Mouse (Mus musculus) gastrocnemius, postnatal 4 days (tissue): Measurements from ENCODE around the gene Olfr971. TPM values are rescaled to one million over a fixed set of nuclear protein-coding genes. Genes with fewer than 3 reads are reported as not detected.
"Not testable (repeated sequence)": the region's sequence is repeated elsewhere in the genome, so short reads cannot be mapped to it uniquely, and the experiment has no call there.

Experiments
- DNase-seq, 2 experiments: peaks; one replicate each; pipeline ENCODE4 v3.0.0; 2021 to 2022; ENCODE audit warnings: low spot score in 2 of 2, mixed read lengths in 2 of 2
- long read RNA-seq, 2 experiments: library from polyadenylated mRNA; stranded (forward); transcript quantifications; one replicate each; pipeline ENCODE4 v2.0.0; 2021
- total RNA-seq, 2 experiments: library from RNA; stranded (reverse); gene quantifications; 2 replicates each; pipeline ENCODE4 v1.2.3; 2021

Olfr971 gene
- not detected for total RNA-seq
- long read RNA-seq, experiment 1: 0 reads
- long read RNA-seq, experiment 2: 0 reads

GRCm38 (mm10) chr9:39836576-39836975, at the start of gene Olfr971:
Gene Olfr971 (plus strand): TSS chr9:39836876.
- DNase-seq: not testable (repeated sequence)

DNA sequence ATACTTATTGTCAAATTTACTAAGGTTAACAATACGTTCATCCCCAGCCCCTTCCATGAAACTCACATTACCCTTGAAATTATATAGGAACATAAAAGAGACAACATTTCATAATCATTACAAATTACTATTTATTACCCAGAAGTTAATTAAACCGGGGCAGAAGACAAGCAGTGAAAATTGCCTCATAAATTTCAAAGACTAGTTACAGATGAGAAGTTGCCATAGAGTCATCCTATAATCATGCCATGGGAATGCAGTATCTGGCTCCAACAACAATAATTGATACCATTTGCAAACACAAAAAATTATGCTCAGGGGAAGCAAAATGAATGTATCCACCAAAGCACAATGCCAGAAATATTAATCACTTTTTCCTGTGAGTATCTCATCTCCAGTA, 46.1 kb upstream of the Olfr971 start, which contains the start of gene Olfr969:
Gene Olfr969 (plus strand): TSS at position 388 of the 400 bp plus-strand sequence.
- DNase-seq: no peak

DNA sequence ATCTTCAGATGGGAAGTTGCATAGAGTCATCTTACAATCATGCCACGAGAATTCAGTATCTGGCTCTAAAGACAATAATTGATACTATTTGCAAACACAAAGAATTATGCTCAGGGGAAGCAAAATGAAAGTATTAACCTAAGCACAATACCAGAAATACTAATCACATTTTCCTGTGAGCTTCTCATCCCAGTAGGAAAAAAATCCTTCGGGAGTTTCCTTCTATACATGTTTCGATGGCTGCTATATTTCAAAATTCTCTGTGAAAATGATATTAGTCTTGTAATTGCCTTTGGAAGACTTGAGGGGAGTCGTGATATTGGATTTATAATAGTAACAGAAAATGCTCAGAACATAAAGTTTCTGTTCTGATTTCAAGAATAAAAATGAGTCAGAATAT, 28.1 kb upstream of the Olfr971 start, which contains the start of gene Olfr970:
Gene Olfr970 (plus strand): TSS at position 301 of the 400 bp plus-strand sequence.
- no peak for DNase-seq

DNA sequence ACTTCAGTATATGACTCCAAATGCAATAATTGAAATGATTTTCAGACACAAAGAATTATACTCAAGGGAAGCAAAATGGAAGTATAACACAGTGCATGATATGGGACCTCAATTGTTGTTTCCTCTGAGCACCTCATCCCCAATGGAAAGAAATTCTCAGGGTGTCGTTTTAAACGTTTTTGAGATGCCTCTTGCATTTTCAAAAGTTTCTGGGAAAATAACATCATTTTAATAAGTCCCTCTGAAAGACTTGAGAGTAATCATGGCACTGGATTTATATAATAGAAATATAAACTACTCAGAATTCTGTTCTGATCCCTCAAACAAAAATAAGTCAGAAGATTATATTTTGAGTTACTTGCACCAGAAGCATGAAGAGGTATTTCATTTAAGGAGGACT, 29.4 kb downstream of the Olfr971 start, which contains the start of gene Olfr972:
Gene Olfr972 (plus strand): TSS at position 301 of the 400 bp plus-strand sequence.
- DNase-seq: no peak

GRCm38 (mm10) chr9:39871986-39872385, 35.3 kb downstream of the Olfr971 start:
- not testable (repeated sequence) for DNase-seq

GRCm38 (mm10) chr9:39877541-39878396, 41.1 kb downstream of the Olfr971 start:
- not testable (repeated sequence) for DNase-seq

Other genes with a start within 250 kb of the Olfr971 start
- 100 to 1,000 TPM; 370 to 452 TPM for gene AW551984, start 232.5 kb upstream of the Olfr971 start, total RNA-seq
- not detected for gene Olfr148, start 226.2 kb upstream of the Olfr971 start, total RNA-seq
- not detected for gene Olfr960, start 215.5 kb upstream of the Olfr971 start, total RNA-seq
- gene Olfr961, start 191.8 kb upstream of the Olfr971 start, total RNA-seq: not detected
- gene Olfr963, start 169.7 kb upstream of the Olfr971 start, total RNA-seq: not detected
- not detected for gene Olfr149, start 129.8 kb upstream of the Olfr971 start, total RNA-seq
- gene Olfr965, start 125.5 kb upstream of the Olfr971 start, total RNA-seq: not detected
- gene Olfr150, start 105.9 kb upstream of the Olfr971 start, total RNA-seq: not detected
- gene Olfr967, start 90.6 kb upstream of the Olfr971 start, total RNA-seq: not detected
- not detected for gene Olfr968, start 53.6 kb upstream of the Olfr971 start, total RNA-seq
- not detected for gene Olfr969, start 45.9 kb upstream of the Olfr971 start, total RNA-seq
- not detected for gene Olfr970, start 28.0 kb upstream of the Olfr971 start, total RNA-seq
- gene Olfr972, start 29.5 kb downstream of the Olfr971 start, total RNA-seq: not detected
- gene Olfr229, start 70.5 kb downstream of the Olfr971 start, total RNA-seq: not detected
- not detected for gene Olfr974, start 100.6 kb downstream of the Olfr971 start, total RNA-seq
- gene Olfr975, start 115.2 kb downstream of the Olfr971 start, total RNA-seq: not detected
- not detected for gene Olfr976, start 124.3 kb downstream of the Olfr971 start, total RNA-seq
- not detected for gene Olfr978, start 155.2 kb downstream of the Olfr971 start, total RNA-seq
- not detected for gene Olfr979, start 166.6 kb downstream of the Olfr971 start, total RNA-seq
- not detected for gene Olfr980, start 172.7 kb downstream of the Olfr971 start, total RNA-seq
- gene Olfr981, start 184.6 kb downstream of the Olfr971 start, total RNA-seq: not detected
- not detected for gene Olfr982, start 237.0 kb downstream of the Olfr971 start, total RNA-seq